Mouse (Mus musculus) embryonic facial prominence, embryonic 14.5 days (tissue): ENCODE results near the gene Ptbp1. TPM values are rescaled to one million over a fixed set of nuclear protein-coding genes. Genes with fewer than 3 reads are reported as not detected.

Source experiments
- ATAC-seq: fragments of 200-750 bp; cut with Nextera tagmentation; 2 replicates; pipeline ENCODE4 v1.8.0; 2017; ENCODE audit warnings: low read depth, moderate number of reproducible peaks, moderate TSS enrichment
- DNase-seq: peaks from one replicate; pipeline ENCODE4 v3.0.0-alpha.2; 2015; ENCODE audit warnings: low spot score
- H3K27ac ChIP-seq: fragments of 300-500 bp; sonication (generic); replicated peaks from 2 replicates; pipeline ENCODE4 v1.5.1; 2014; ENCODE audit warnings: low read depth, mild to moderate bottlenecking, low read length, moderate library complexity
- H3K27me3 ChIP-seq: fragments of 300-500 bp; sonication (generic); replicated peaks from 2 replicates; pipeline ENCODE4 v1.6.1; 2014; ENCODE audit warnings: low read length; ENCODE audit not compliant: control insufficient read depth, insufficient read depth
- H3K36me3 ChIP-seq: fragments of 300-500 bp; sonication (generic); 2 replicates; pipeline ENCODE4 v1.6.1; 2014; ENCODE audit warnings: low read length, mixed read lengths; ENCODE audit not compliant: control insufficient read depth, insufficient read depth
- H3K4me1 ChIP-seq: fragments of 300-500 bp; sonication (generic); 2 replicates; pipeline ENCODE4 v1.6.1; 2014; ENCODE audit warnings: antibody characterized with exemption, low read length; ENCODE audit not compliant: control insufficient read depth, insufficient read depth
- H3K4me2 ChIP-seq: fragments of 300-500 bp; sonication (generic); 2 replicates; pipeline ENCODE4 v1.6.1; 2014; ENCODE audit warnings: low read depth, mild to moderate bottlenecking, low read length, moderate library complexity, mixed read lengths
- H3K4me3 ChIP-seq: fragments of 300-500 bp; sonication (generic); 2 replicates; pipeline ENCODE4 v1.5.1; 2014; ENCODE audit warnings: low read depth, mild to moderate bottlenecking, low read length
- H3K9ac ChIP-seq: fragments of 300-500 bp; sonication (generic); 2 replicates; pipeline ENCODE4 v1.6.1; 2014; ENCODE audit warnings: low read depth, mild to moderate bottlenecking, low read length, moderate library complexity, mixed read lengths
- H3K9me3 ChIP-seq: fragments of 300-500 bp; sonication (generic); 2 replicates; pipeline ENCODE4 v1.6.1; 2016; ENCODE audit warnings: low read length; ENCODE audit not compliant: control insufficient read depth
- WGBS: fragments of 180-500 bp; shearing (Covaris S2); extraction: QIAGEN DNeasy Blood & Tissue Kit; methylation state at CpG from one replicate; pipeline ENCODE4 v1.1.7; 2014; 5-methylcytosine and 5-hydroxymethylcytosine counted together
- polyA plus RNA-seq: library from polyadenylated mRNA; unstranded; fragments of >200 nt; fragmentation: Nextera tagmentation; extraction: Ambion mirVana; gene quantifications from 2 replicates; pipeline ENCODE4 v1.2.1, GENCODE M21; 2014

The Ptbp1 gene
- polyA plus RNA-seq, 1 experiment from 2014 or later, result 198 TPM

DNA sequence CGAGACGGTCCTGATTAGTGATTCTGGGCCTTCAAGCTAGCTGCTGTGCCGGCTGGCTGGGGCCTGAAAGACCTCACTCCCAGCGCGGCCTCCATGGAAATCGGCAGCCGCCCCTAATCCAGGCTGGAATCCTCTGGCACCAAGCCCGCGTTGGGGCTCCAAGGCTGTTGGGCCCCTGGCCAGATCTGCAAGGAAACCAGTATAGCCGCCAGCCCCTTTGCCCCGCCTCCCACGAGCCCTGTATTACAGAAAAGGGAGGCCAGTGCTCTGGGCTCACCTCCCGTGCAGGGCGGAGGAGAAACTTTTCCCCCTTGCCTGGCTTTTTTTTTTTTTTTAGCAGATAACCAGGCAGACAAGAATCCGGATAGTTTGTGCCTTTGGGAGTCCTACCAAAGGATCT is 835 bp upstream of the Ptbp1 start:
- peak; percentile 98 for DNase-seq
- WGBS, result 2% methylated on average over 15 of the region's 15 CpGs
- Histone ChIP-seq H3K36me3 (peaks cover 23% of the 10 kb centered on the region), H3K4me3 (peak overlapping the region; percentile 96), H3K4me1 (peaks cover 44% of the 10 kb centered on the region), H3K4me2 (peak overlapping the region; percentile 99), H3K9me3 (no peaks in the 10 kb centered on the region), H3K9ac (peak overlapping the region; percentile 78), H3K27ac (peak overlapping the region; percentile 100), H3K27me3 (no peaks in the 10 kb centered on the region)
- ATAC-seq, result peak; percentile 68

DNA sequence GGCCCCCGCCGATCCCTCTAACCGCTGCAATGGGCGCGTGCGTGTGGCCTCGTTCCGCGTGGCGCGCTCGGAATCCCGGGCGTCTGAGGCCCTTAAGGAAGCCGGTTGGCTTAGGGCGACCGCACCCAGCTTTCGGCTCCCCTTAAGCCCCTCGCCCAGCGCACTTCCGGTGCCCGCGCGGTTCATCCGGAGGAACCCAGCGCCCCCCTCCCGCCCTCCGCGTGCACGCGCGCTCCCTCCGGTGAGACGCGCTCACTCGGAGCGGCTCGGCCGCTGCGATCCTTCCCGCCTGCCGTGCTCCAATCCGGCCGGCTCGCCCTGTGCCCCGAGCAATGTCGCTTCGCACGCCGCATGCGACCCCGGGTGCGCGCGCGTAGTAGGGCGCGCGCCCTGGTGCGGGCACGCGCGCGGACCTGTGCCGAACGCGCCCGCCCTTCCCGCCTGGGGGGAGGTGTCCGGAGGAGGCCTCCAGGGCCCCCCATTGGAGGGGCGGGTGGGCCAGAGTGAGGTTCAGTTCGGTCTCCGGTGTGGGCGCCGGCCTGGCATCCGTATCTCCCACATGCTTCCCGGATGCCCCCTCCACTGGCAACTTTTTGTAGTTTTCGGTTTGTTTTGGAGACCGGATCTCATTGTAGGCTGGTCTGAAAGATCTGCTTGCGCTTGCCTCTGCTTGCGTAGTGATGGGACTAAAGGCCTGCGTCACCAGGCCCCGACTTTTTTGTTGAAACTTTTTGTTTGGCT is 744 bp downstream of the Ptbp1 start:
- WGBS, result 0% methylated on average over 27 of the region's 83 CpGs
- no peaks in the 10 kb centered on the region for H3K9me3 ChIP-seq
- peaks cover 39% of the 10 kb centered on the region for H3K36me3 ChIP-seq
- H3K4me3 ChIP-seq, result peak overlapping the region; percentile 96
- peak overlapping the region; percentile 100 for H3K27ac ChIP-seq
- no peaks in the 10 kb centered on the region for H3K27me3 ChIP-seq
- peak overlapping the region; percentile 99 for H3K9ac ChIP-seq
- H3K4me2 ChIP-seq, result peak overlapping the region; percentile 99
- DNase-seq (peak; percentile 87), ATAC-seq (peak; percentile 30)
- peaks cover 48% of the 10 kb centered on the region for H3K4me1 ChIP-seq

DNA sequence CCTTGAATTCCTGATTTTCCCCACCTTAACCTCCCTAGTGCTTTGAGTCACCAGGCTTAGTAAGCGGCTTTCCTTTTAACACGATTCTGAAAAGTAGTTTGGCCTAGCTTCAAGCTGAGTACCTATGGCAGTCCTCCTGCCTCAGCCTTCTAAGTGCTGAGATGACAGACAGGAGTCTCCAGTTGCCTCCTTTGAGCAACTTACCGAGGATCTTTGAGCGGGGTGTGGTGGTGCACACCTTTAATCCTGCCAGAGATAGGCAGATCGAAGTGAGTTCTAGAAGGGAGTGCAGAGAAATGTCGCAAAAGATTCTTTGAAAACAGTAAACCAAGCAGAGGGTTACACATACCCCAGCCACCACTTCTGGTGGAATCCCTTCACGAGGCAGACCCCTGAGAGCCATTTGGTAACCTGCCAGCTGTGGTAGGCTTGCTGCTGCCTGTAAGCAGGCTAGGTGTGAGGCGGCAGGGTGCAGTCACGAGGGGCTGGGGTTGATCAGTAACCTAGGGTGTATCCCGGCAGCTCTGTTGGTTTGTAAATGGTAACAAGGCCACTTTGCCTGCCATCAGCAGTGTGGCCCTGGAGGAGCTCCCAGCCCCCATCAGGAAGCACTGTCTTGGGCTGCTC is 1.4 kb downstream of the Ptbp1 start:
- Histone ChIP-seq H3K9ac (peak overlapping the region; percentile 99), H3K4me3 (peak overlapping the region; percentile 96), H3K4me1 (peaks cover 48% of the 10 kb centered on the region), H3K36me3 (peaks cover 46% of the 10 kb centered on the region), H3K27me3 (no peaks in the 10 kb centered on the region), H3K27ac (peak overlapping the region; percentile 100), H3K4me2 (peak overlapping the region; percentile 99), H3K9me3 (no peaks in the 10 kb centered on the region)
- ATAC-seq (no peak), DNase-seq (peak; percentile 59)
- 2% methylated on average over 8 of the region's 10 CpGs for WGBS

DNA sequence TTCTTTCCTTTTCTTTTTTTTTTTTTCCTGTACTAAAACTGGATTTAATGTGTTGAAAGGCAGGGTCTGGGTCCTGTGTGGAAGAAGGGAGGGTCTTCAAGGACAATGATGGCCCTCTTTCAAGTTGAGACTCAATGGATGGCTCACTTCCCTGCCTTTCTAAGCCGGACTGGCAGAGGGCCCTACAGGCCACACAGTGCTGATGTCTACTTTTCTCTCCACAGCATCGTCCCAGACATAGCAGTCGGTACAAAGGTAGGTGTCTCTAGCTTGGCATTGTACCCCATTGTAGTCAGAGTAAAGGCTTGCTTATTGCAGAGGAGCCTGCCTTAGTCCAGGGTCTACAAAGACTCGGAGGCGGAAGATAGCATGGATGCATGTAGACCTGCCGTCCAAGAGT is 2.1 kb downstream of the Ptbp1 start:
- no peak for ATAC-seq
- Histone ChIP-seq H3K4me1 (peaks cover 46% of the 10 kb centered on the region), H3K27ac (peak overlapping the region; percentile 100; the same call in 1 of the 2 replicates), H3K9ac (peak overlapping the region; percentile 99), H3K27me3 (no peaks in the 10 kb centered on the region), H3K4me2 (peak overlapping the region; percentile 99), H3K4me3 (peak overlapping the region; percentile 96), H3K36me3 (peaks cover 52% of the 10 kb centered on the region), H3K9me3 (no peaks in the 10 kb centered on the region)
- no peak for DNase-seq
- 30% methylated on average over 6 of the region's 6 CpGs for WGBS

DNA sequence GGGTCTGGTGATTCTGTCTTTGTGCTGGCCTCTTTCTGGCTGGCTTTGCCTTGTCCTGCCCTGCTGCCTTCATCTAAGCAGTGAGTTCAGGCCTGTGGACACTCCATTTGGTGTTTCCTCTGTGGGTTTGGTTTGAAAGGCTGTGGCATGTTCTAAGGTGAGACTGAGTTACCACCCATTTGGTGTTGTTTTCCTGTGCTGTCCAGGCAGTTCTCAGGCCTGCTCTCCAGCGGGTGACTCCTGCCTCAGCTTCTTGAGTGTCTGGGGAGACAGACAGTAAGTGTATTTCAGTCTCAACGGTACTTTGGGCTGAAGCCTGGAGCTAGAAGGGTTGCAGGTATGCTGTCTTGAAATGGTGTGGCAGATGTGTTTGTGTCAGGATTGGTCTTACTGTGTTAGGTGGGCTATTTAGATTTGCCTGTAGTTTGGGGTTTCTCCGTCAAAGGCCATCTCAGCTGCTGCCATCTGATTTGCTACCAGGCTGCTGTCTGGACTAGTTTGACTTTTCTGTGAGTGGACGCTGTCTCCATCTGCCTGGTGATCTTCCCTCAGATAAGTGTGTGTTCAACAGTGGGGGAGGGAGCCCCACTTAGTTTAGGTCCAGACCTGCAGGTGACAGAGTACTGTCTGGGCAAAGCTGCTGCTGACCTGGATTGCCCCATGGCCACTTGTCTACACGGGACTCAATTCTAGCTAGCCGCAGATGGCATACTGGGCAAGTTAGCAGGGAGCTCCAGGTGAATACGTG is 2.7 kb downstream of the Ptbp1 start:
- peaks cover 58% of the 10 kb centered on the region for H3K36me3 ChIP-seq

DNA sequence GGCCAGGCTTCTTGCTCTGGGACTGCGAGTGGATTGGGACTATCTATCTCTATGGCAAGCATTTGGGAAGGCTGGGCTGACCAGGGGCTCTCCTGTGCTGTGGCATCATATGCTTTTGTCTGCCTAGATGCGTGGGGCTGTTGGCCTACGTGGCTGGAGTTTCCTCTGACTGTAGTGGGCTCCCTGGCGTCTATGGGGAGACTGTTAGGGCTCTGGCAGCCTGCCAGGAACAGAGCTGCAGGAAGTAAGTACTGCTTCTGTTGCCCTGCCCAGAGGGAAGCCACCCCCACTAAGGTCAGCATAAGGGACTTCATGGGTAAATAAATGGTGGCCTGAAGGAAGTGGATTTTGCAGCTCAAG is 3.2 kb downstream of the Ptbp1 start:
- peak overlapping the region; percentile 96 for H3K4me3 ChIP-seq
- H3K27me3 ChIP-seq, result no peaks in the 10 kb centered on the region
- peak overlapping the region; percentile 100 for H3K27ac ChIP-seq
- DNase-seq (peak; percentile 85), ATAC-seq (no peak)
- H3K4me1 ChIP-seq, result peaks cover 34% of the 10 kb centered on the region
- H3K4me2 ChIP-seq, result peak overlapping the region; percentile 99
- H3K36me3 ChIP-seq, result peaks cover 64% of the 10 kb centered on the region
- WGBS, result 22% methylated on average over 4 of the region's 4 CpGs
- no peaks in the 10 kb centered on the region for H3K9me3 ChIP-seq
- peak overlapping the region; percentile 99 for H3K9ac ChIP-seq

More for the DNA sequence above, 2.7 kb downstream of the Ptbp1 start:
- H3K9me3 ChIP-seq, result no peaks in the 10 kb centered on the region
- peaks cover 40% of the 10 kb centered on the region for H3K4me1 ChIP-seq
- 32% methylated on average over 7 of the region's 7 CpGs for WGBS
- H3K9ac ChIP-seq, result peak overlapping the region; percentile 99
- no peak for ATAC-seq
- H3K27ac ChIP-seq, result peak overlapping the region; percentile 100
- H3K27me3 ChIP-seq, result no peaks in the 10 kb centered on the region
- DNase-seq, result no peak
- peak overlapping the region; percentile 99 for H3K4me2 ChIP-seq
- H3K4me3 ChIP-seq, result peak overlapping the region; percentile 96

DNA sequence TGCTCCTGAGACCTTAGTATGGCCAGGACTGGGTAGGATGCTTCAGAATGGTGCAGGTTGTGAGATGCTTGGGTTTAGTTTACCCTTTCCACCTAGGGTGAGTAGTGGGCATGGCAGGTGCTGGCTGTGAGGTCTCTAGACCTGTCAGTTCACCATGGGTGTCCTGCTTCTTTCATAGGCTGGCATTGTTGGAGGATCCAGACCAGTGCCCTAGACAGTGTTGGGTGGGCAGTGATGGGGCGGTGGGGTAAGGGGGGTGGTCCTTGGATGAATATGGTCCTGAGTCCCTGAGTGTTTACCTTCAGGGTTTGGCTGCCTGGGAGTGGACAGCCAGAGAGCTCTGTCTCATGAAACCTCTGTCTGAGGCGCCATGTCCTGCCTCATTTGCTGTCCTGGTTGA is 3.7 kb downstream of the Ptbp1 start:
- Histone ChIP-seq H3K9ac (peak overlapping the region; percentile 99), H3K4me3 (peak overlapping the region; percentile 96), H3K36me3 (peaks cover 68% of the 10 kb centered on the region), H3K27me3 (no peaks in the 10 kb centered on the region), H3K4me1 (peaks cover 29% of the 10 kb centered on the region), H3K9me3 (no peaks in the 10 kb centered on the region), H3K4me2 (peak overlapping the region; percentile 99), H3K27ac (0 out of 2 replicates have a peak overlapping the region, but pooled peaks have one; percentile 7)
- 85% methylated on average over 2 of the region's 2 CpGs for WGBS
- DNase-seq (no peak), ATAC-seq (no peak)

DNA sequence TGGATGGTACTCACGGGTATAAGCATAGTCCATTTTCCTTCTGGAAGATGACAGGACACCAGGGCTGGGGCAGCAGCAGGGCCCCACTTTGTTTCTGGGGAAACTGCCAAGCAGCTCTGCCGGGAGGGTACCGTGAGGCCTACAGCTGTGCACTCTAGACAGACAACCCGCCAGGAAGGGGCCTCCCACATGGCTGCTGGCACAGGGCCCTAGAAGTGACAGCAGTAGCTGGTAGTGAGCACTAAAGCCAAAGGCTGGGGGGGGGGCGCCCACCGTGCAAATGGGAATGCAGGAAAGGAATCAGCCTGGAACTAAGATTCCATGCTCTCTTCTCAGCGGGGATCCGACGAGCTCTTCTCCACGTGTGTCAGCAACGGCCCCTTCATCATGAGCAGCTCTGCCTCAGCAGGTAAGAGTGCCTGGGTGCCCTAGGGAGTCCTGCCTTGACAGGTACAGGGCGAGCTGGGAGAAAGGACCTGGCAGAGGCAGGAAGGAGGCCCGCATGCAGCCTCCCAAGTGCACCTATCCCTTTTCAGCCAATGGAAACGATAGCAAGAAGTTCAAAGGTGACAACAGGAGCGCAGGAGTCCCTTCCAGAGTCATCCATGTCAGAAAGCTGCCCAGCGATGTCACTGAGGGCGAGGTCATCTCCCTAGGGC is 4.3 kb downstream of the Ptbp1 start:
- peak; percentile 94 for DNase-seq
- Histone ChIP-seq H3K4me3 (peak overlapping the region; percentile 96), H3K4me2 (peak overlapping the region; percentile 99), H3K27ac (0 out of 2 replicates have a peak overlapping the region, but pooled peaks have one; percentile 7), H3K27me3 (no peaks in the 10 kb centered on the region), H3K36me3 (peaks cover 75% of the 10 kb centered on the region), H3K9me3 (no peaks in the 10 kb centered on the region), H3K9ac (peak overlapping the region; percentile 99), H3K4me1 (peaks cover 27% of the 10 kb centered on the region)
- ATAC-seq, result no peak
- 33% methylated on average over 11 of the region's 17 CpGs for WGBS
